Mouse (Mus musculus): ENCODE data around the gene Sf3a2. TPM values are rescaled to one million over a fixed set of nuclear protein-coding genes. Genes with fewer than 3 reads are reported as not detected.
A peak's percentile ranks its signal among the peaks of the same experiment; 100 is the strongest.

Sf3a2 gene
- total RNA-seq, 2 experiments from 2014 or later = 43.9 to 50.3 TPM

DNA sequence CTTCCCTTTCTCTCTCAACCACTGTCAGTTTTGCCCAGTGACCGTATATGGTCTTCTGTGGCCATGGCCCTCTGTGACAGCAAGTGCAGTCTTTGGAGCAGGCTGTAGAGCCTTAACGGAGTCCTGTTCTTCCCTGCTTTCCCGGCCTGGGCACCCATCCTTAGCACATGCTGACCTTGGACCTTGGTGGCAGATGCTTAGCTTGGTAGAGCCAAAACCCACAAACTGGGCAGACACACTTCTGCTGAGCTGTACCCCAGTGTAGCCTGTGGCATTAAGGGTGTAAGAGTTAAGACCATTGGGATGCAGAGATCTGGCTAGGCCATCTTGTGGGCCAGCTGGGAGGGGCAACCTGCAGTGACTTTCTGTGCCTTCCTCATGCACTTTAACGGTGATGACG lies 24.2 kb upstream of the Sf3a2 start:
- intact Hi-C loops (cut with DNase I) = loop anchor here (1.0 kb wide), 1 partner anchor 27 kb away; no protein-coding TSS in a partner anchor
- no peak for DNase-seq (ENCODE audit: low spot score in 2 of 2)

DNA sequence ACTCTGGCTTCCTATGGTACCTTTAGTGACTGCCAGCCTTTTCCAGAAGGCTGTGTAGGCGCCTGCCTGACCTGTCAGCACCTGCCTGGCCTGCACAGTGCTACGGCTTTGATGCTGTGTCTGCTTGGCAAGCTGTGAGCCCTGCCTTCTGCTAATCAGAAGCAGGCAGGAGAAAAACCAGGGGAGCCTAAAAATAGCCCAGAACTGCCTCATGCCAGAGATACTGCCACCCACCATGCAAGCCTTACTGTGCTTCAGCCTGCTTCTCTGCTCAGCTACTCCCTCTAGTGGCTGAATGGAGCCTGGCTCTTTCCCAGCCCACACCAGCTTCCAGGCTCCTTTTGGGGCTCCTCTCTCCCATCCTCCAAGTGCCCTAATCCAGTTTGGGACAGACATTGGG lies 23.4 kb upstream of the Sf3a2 start:
- DNase-seq (ENCODE audit: low spot score in 2 of 2) = peak; percentile 88 to 97
- intact Hi-C loops (cut with DNase I) = loop anchor here (1.0 kb wide), 1 partner anchor 27 kb away; no protein-coding TSS in a partner anchor

DNA sequence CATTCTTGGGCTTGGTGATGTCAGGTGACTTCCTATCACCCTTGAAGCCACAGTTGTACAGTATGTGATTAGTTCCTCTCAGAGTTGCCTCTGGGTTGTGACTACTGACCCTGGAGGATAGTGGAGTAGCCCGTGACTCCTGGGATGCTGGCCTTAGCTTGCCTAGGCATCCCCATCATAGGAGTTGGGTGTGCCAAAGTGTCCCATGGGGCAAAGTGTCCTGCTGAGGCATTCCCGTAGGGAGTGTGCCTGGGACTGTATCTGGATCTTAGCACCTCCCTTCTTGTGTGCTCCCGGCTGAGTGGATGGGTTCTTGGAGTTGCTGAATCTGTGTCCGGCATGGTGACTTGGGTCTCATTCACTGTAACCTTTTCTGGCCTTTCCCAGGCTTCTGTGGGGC lies 23.0 kb upstream of the Sf3a2 start:
- intact Hi-C loops (cut with DNase I) = loop anchor here (1.0 kb wide), 1 partner anchor 28 kb away; no protein-coding TSS in a partner anchor
- DNase-seq (ENCODE audit: low spot score in 2 of 2) = no peak

DNA sequence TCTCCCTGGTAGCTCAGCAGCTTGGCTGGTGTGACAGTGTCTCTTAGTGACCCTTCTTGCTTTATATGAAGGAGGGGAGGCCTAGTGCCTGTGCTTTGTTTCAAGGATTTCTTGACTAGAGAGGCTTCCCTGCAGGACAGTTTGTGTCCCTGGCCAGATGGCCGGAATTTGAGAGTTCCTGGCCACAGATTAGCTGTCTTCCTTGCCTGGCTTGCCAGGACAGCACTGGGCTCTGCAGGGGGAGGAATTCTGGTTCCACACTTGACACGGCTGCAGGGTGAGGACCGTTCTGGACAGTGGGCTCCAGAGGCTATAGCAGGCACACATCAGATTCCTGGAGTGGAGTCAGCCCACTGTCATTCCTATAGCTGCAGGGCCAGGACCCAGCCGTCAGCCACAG lies 22.3 kb upstream of the Sf3a2 start:
- intact Hi-C loops (cut with DNase I) = no loop called here

DNA sequence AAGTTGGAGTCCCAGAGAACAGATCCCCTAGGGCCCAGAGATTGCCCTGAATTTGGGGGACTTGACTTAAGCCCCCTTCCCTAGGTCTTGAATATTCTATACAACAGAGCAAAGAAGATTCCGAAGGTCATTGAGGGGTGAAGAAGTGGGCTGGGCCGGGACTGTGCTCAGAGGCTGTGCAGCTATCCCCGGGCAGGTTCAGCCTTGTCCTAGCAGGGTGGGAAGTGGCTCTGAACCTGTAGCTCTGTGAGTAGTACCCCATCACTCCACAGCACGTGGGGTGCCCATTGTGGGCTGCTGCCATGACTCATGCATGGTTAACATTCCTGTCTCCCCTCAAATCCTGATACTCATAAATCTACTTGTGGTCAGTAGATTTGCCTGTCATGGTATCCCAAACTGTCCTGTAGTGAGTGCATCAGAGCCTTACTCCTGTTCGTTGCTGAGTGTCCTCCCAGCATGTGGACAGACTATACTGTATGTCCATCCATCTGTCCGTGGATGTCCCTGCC lies 21.6 kb upstream of the Sf3a2 start:
- intact Hi-C loops (cut with DNase I) = no loop called here
- DNase-seq (ENCODE audit: low spot score in 2 of 2) = no peak

More for the DNA sequence above, 22.3 kb upstream of the Sf3a2 start:
- DNase-seq (ENCODE audit: low spot score in 2 of 2) = no peak

- intact Hi-C loops (cut with DNase I) = loop anchor here (1.0 kb wide), 1 partner anchor 9 kb away; no protein-coding TSS in a partner anchor
- DNase-seq (ENCODE audit: low spot score in 2 of 2) = no peak
Observed at GRCm38 (mm10) chr10:80777123-80777522, 20.9 kb upstream of the Sf3a2 start.

- intact Hi-C loops (cut with DNase I) = no loop called here
Observed at GRCm38 (mm10) chr10:80779565-80779964, 18.4 kb upstream of the Sf3a2 start.

DNA sequence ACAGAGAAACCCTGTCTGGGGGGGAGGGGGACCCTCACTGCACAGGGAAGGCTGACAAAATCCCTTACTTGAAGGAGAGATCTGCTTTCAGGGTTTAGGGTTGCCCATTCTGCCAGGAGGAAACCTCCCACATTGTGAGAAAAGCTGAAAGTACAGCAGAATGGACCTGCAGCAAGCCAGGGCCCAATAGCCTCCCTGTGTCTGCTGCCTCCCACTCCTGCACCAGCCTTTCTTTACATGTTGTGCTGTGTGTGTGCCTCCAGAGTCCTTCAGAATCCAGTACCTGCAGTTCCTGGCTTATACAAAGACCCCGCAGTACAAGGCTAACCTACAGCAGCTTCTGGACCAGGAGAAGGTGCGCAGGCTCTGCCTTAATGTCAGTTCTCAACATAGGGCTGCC lies 13.7 kb upstream of the Sf3a2 start:
- intact Hi-C loops (cut with DNase I) = no loop called here
- DNase-seq (ENCODE audit: low spot score in 2 of 2) = peak in 1 of 2 experiments; percentile 65

More at GRCm38 (mm10) chr10:80779565-80779964, 18.4 kb upstream of the Sf3a2 start:
- no peak for DNase-seq (ENCODE audit: low spot score in 2 of 2)

- no peak for DNase-seq (ENCODE audit: low spot score in 2 of 2)
- intact Hi-C loops (cut with DNase I) = no loop called here
Observed at GRCm38 (mm10) chr10:80784871-80785270, 13.1 kb upstream of the Sf3a2 start.

DNA sequence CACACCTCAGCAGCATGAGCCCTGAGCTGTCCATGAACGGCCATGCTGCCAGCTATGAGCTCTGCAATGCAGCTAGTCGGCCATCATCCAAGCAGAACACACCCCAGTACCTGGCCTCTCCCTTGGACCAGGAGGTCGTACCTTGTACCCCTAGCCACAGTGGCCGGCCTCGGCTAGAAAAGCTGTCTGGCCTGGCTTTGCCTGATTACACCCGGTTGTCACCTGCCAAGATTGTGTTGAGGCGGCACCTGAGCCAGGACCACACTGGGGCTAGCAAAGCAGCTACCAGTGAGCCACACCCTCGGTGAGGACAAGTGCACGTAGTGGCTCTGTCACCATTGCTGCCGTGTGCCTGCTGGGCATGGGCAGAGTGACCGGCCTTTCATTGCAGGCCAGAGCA lies 12.0 kb upstream of the Sf3a2 start:
- no peak for DNase-seq (ENCODE audit: low spot score in 2 of 2)
- intact Hi-C loops (cut with DNase I) = loop anchor here (1.0 kb wide), 1 partner anchor 9 kb away; no protein-coding TSS in a partner anchor

DNA sequence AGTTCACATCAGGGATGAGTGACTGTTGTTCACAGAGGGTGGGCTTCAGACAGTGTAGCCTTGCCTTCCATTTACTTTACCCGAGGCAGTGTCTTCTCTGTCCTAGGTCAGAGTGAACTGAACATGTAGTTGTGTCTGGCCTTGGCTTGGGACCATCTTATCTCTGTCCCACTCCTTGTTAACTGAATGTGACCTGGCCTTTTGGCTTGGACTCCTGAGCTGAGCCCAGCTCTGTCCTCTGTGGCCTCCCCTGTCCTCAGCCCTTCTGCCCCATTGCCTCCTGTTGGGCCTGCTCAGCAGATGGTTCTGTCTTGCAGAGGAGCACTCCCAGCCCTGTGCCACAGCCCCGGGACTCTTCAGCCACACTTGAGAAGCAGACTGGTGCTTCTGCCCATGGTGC lies 10.5 kb upstream of the Sf3a2 start:
- DNase-seq (ENCODE audit: low spot score in 2 of 2) = no peak
- intact Hi-C loops (cut with DNase I) = no loop called here

DNA sequence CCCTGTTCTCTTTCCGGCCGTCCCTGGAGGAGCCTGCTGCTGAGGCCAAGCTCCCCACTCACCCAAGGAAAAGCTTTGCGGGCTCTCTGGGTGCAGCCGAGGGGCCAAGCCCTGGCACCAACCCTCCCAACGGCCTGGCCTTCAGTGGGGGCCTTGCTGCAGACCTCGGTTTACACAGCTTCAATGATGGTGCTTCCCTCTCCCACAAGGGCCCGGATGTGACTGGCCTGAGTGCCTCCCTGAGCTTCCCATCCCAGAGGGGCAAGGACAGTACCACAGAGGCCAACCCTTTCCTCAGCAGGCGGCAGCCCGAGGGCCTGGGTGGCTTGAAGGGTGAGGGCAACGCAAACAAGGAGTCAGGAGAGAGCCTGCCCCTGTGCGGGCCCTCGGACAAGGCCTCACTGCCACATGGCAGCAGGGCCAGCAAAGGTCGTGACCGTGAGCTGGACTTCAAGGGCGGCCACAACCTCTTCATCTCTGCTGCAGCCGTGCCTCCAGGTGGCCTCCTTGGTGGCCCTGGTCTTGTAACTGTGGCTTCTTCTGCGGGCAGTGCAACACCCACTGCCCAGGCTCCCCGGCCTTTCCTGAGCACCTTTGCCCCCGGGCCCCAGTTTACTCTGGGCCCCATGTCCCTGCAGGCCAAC lies 7.1 kb upstream of the Sf3a2 start:
- intact Hi-C loops (cut with DNase I) = no loop called here
- DNase-seq (ENCODE audit: low spot score in 2 of 2) = no peak

DNA sequence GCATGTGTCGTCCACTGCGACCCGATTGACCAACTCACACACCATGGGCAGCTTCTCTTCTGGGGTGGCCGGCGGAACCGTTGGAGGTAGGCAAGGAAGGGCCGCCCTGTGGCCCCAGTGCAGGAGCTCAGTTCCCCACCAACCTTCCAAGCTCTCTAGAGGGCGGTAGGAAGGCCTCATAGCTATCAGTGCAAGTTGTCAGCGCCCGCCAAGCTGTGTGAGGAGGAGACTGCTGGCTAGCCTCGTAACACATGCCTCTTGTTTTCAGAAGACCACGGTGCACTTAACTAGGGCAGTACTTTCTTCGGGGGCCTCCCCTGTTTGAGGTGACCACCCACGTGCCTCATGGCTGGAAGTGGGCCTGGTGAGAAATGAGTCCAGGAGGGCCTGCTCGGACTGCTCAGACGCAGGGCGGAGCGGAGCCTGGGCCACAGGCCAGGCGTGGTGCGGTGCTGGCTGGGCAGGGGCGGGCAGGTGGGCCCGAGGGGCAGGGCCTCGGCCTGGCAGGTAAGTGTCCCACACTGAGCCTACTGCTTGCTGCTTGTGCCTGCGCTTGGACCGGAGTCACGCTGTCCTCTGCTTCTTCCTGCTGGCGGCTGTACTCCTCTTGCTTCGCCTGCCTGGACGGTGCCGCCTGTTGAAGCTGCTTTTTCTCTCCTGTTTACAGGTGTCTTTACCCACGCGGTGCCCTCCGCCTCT lies 6.4 kb upstream of the Sf3a2 start:
- intact Hi-C loops (cut with DNase I) = no loop called here

DNA sequence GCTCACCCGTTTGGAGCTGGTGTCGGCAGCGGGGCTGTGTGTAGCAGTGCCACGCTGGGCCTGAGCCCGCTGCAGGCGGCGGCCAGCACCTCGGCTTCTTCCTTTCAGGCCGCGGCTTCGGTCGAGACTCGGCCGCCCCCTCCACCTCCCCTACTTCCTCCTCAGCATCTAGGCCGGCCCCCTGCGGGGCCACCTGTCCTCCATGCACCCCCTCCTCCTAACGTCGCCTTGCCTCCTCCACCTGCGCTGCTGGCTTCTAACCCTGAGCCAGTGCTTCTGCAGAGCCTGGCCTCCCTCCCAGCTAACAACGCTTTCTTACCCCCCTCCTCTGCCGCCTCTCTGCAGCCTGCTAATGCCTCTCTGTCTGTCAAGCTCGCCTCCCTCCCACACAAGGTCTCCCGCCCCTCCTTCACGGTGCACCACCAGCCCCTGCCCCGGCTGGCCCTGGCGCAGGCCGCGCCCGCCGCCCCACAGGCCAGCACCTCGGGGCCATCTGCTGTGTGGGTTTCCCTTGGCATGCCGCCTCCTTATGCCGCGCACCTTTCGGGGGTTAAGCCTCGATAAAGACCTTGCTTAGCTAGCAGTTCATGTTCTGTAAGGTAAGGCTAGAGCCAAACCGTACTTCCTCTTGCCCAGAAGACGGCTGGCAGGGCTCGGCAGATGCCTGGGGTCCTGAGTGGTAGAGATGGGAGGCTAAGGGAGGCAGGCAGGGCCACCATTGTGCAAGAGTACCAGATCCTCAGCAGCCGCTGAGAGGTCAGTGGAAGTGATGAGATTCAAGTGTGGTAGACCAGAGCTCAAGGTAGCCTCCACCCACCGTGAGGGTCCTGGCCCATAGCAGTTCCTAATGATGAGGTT lies 5.6 kb upstream of the Sf3a2 start:
- peak; percentile 27 to 35 for DNase-seq (ENCODE audit: low spot score in 2 of 2)
- intact Hi-C loops (cut with DNase I) = no loop called here

More for the DNA sequence above, 6.4 kb upstream of the Sf3a2 start:
- DNase-seq (ENCODE audit: low spot score in 2 of 2) = peak in 1 of 2 experiments; percentile 69

DNA sequence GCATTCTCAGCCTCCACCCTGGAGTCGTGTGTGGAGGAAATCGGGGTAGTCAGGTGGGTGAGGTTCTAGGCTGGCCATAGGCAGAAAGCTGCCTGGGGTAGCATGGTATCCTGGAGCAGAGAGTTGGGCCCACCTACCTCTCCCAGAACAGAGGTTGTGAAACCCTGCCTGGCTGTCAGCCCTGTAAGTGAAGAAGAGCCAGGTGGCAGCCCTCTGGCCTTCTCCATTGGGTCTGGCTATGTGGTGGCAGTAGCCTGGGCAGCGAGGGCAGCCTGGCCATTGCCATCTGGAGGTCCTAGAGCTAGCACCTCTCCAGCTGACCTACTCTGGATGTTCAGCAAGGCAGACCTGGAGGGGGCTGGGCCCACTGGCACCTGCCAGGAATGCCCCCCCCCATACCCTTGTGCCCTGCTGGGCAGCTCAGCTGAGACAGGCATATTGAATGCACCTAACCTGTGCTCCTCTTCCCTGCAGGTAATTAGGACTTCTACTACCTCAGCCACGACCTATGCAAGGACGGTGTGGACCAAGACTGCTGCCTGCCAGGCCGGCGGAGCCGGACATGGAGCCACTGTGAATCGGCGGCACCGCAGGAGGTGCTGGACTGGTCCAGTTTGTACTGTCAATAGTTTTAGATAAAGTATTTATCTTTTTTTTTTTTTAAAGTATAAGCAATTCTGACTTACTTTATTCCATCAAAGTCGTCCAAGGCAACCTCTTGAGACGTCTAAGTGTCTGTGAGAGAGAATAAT lies 4.8 kb upstream of the Sf3a2 start:
- intact Hi-C loops (cut with DNase I) = no loop called here
- DNase-seq (ENCODE audit: low spot score in 2 of 2) = no peak

DNA sequence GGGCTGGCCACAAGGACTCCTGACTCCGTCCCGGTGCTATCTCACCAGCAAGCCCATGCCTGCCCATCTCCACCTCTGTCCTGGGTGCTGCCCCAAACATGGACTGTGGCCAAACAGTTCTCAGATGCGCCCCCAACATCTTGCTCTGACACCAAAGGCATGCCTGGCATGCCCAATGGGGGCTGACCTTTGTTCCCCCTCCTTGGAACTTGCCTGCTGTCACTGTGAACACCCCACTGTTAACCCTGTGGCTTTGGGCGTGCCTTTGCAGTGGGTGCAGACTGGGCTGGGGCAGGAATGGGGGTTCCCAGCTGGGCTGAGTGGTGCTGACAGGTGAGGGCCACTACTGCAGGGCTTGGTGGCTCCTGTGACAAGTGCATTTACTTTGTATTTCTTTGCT lies 4.2 kb upstream of the Sf3a2 start:
- intact Hi-C loops (cut with DNase I) = no loop called here
- DNase-seq (ENCODE audit: low spot score in 2 of 2) = no peak

GRCm38 (mm10) chr10:80794750-80795149 lies 3.2 kb upstream of the Sf3a2 start:
- DNase-seq (ENCODE audit: low spot score in 2 of 2) = no peak
- intact Hi-C loops (cut with DNase I) = no loop called here

- intact Hi-C loops (cut with DNase I) = no loop called here
- no peak for DNase-seq (ENCODE audit: low spot score in 2 of 2)
Observed at GRCm38 (mm10) chr10:80796307-80796848, 1.6 kb upstream of the Sf3a2 start.

All from left cerebral cortex, postnatal 25 days (tissue).